Mouse (Mus musculus): ENCODE measurements around the gene Tmigd3. TPM values are rescaled to one million over a fixed set of nuclear protein-coding genes. Genes with fewer than 3 reads are reported as not detected.

Tmigd3 gene
- polyA plus RNA-seq, 1 experiment from 2014 or later: not detected

- WGBS: 42% methylated on average over 7 of the region's 7 CpGs
- ATAC-seq (replicated peaks; ENCODE audit: low FRiP score): peak; percentile 66
- no peak overlapping the region for H3K4me2 ChIP-seq
- no peaks in the 10 kb centered on the region for H3K36me3 ChIP-seq
- H3K9ac ChIP-seq: no peak overlapping the region
- H3K4me3 ChIP-seq (replicated peaks): no peak overlapping the region
- no peaks in the 10 kb centered on the region for H3K9me3 ChIP-seq (replicated peaks)
- H3K4me1 ChIP-seq: peaks cover 6% of the 10 kb centered on the region; the same call in 1 of the 2 replicates
- H3K27me3 ChIP-seq: no peaks in the 10 kb centered on the region
- H3K27ac ChIP-seq: no peak overlapping the region
Observed at GRCm38 (mm10) chr3:105927561-105928194, 57.0 kb downstream of the Tmigd3 start.

GRCm38 (mm10) chr3:105928195-105928569 is 57.5 kb downstream of the Tmigd3 start:
- ATAC-seq (replicated peaks; ENCODE audit: low FRiP score): no peak
- no peak overlapping the region for H3K27ac ChIP-seq
- no peak overlapping the region for H3K9ac ChIP-seq
- no peaks in the 10 kb centered on the region for H3K27me3 ChIP-seq
- peaks cover 6% of the 10 kb centered on the region; the same call in 1 of the 2 replicates for H3K4me1 ChIP-seq
- WGBS: 84% methylated on average over 3 of the region's 3 CpGs
- no peaks in the 10 kb centered on the region for H3K9me3 ChIP-seq (replicated peaks)
- H3K4me3 ChIP-seq (replicated peaks): no peak overlapping the region
- H3K4me2 ChIP-seq: no peak overlapping the region
- H3K36me3 ChIP-seq: no peaks in the 10 kb centered on the region

GRCm38 (mm10) chr3:105928781-105929180 is 58.1 kb downstream of the Tmigd3 start:
- no peaks in the 10 kb centered on the region for H3K9me3 ChIP-seq (replicated peaks)
- H3K27ac ChIP-seq: no peak overlapping the region
- no peaks in the 10 kb centered on the region for H3K36me3 ChIP-seq
- WGBS: 88% methylated on average over 6 of the region's 6 CpGs
- no peak overlapping the region for H3K4me2 ChIP-seq
- H3K9ac ChIP-seq: no peak overlapping the region
- ATAC-seq (replicated peaks; ENCODE audit: low FRiP score): no peak
- H3K27me3 ChIP-seq: no peaks in the 10 kb centered on the region
- no peak overlapping the region for H3K4me3 ChIP-seq (replicated peaks)
- H3K4me1 ChIP-seq: peaks cover 6% of the 10 kb centered on the region; the same call in 1 of the 2 replicates

GRCm38 (mm10) chr3:105929821-105930220 is 59.1 kb downstream of the Tmigd3 start:
- no peak for ATAC-seq (replicated peaks; ENCODE audit: low FRiP score)
- no peaks in the 10 kb centered on the region for H3K27me3 ChIP-seq
- no peak overlapping the region for H3K9ac ChIP-seq
- H3K27ac ChIP-seq: no peak overlapping the region
- H3K4me3 ChIP-seq (replicated peaks): no peak overlapping the region
- 80% methylated on average over 7 of the region's 7 CpGs for WGBS
- no peaks in the 10 kb centered on the region for H3K9me3 ChIP-seq (replicated peaks)
- H3K4me1 ChIP-seq: peaks cover 6% of the 10 kb centered on the region; the same call in 1 of the 2 replicates
- H3K4me2 ChIP-seq: no peak overlapping the region
- no peaks in the 10 kb centered on the region for H3K36me3 ChIP-seq

- H3K4me2 ChIP-seq: no peak overlapping the region
- 90% methylated on average over 2 of the region's 2 CpGs for WGBS
- H3K4me3 ChIP-seq (replicated peaks): no peak overlapping the region
- no peaks in the 10 kb centered on the region for H3K36me3 ChIP-seq
- peaks cover 6% of the 10 kb centered on the region; the same call in 1 of the 2 replicates for H3K4me1 ChIP-seq
- no peak for ATAC-seq (replicated peaks; ENCODE audit: low FRiP score)
- no peaks in the 10 kb centered on the region for H3K27me3 ChIP-seq
- H3K9me3 ChIP-seq (replicated peaks): no peaks in the 10 kb centered on the region
- no peak overlapping the region for H3K9ac ChIP-seq
- no peak overlapping the region for H3K27ac ChIP-seq
Observed at GRCm38 (mm10) chr3:105931095-105931494, 60.4 kb downstream of the Tmigd3 start.

- no peak for ATAC-seq (replicated peaks; ENCODE audit: low FRiP score)
- Histone ChIP-seq H3K27ac (no peak within 1 kb of the TSS), H3K27me3 (no peaks in the 10 kb centered on the region), H3K4me1 (peaks cover 5% of the 10 kb centered on the region; the same call in 1 of the 2 replicates), H3K9ac (no peak within 1 kb of the TSS), H3K4me2 (no peak within 1 kb of the TSS), H3K9me3 (replicated peaks) (no peaks in the 10 kb centered on the region), H3K36me3 (peaks cover 3% of the 10 kb centered on the region), H3K4me3 (replicated peaks) (no peak within 1 kb of the TSS)
- WGBS: 65% methylated on average over 8 of the region's 8 CpGs
Observed at GRCm38 (mm10) chr3:105932240-105933071, 61.8 kb downstream of the Tmigd3 start, which contains the start of gene I830077J02Rik. I830077J02Rik (minus strand) TSS chr3:105932664.

- H3K9me3 ChIP-seq (replicated peaks): no peaks in the 10 kb centered on the region
- no peak overlapping the region for H3K9ac ChIP-seq
- no peak overlapping the region for H3K27ac ChIP-seq
- ATAC-seq (replicated peaks; ENCODE audit: low FRiP score): no peak
- WGBS: 90% methylated on average over 6 of the region's 6 CpGs
- no peak overlapping the region for H3K4me3 ChIP-seq (replicated peaks)
- no peak overlapping the region for H3K4me2 ChIP-seq
- H3K27me3 ChIP-seq: no peaks in the 10 kb centered on the region
- peaks cover 7% of the 10 kb centered on the region for H3K36me3 ChIP-seq
- H3K4me1 ChIP-seq: no peaks in the 10 kb centered on the region
Observed at GRCm38 (mm10) chr3:105933926-105934325, 63.2 kb downstream of the Tmigd3 start.

- Histone ChIP-seq H3K9ac (no peak overlapping the region), H3K4me3 (replicated peaks) (no peak overlapping the region), H3K9me3 (replicated peaks) (no peaks in the 10 kb centered on the region), H3K4me1 (no peaks in the 10 kb centered on the region), H3K36me3 (peaks cover 12% of the 10 kb centered on the region), H3K27ac (no peak overlapping the region), H3K4me2 (no peak overlapping the region), H3K27me3 (no peaks in the 10 kb centered on the region)
- WGBS: 84% methylated on average over 5 of the region's 5 CpGs
- ATAC-seq (replicated peaks; ENCODE audit: low FRiP score): no peak
Observed at GRCm38 (mm10) chr3:105935033-105935432, 64.3 kb downstream of the Tmigd3 start.

- whole genome bisulfite sequencing: 92% methylated on average over 4 of the region's 4 CpGs
- Histone ChIP-seq H3K4me1 (no peaks in the 10 kb centered on the region), H3K36me3 (peaks cover 23% of the 10 kb centered on the region), H3K4me3 (replicated peaks) (no peak overlapping the region), H3K9me3 (replicated peaks) (no peaks in the 10 kb centered on the region), H3K27ac (no peak overlapping the region), H3K9ac (no peak overlapping the region), H3K4me2 (no peak overlapping the region), H3K27me3 (no peaks in the 10 kb centered on the region)
- no peak for ATAC-seq (replicated peaks; ENCODE audit: low FRiP score)
Observed at GRCm38 (mm10) chr3:105936111-105936510, 65.4 kb downstream of the Tmigd3 start.

- ATAC-seq (replicated peaks; ENCODE audit: low FRiP score): no peak
- H3K36me3 ChIP-seq: peaks cover 85% of the 10 kb centered on the region
- H3K4me3 ChIP-seq (replicated peaks): no peak overlapping the region
- no peak overlapping the region for H3K9ac ChIP-seq
- no peak overlapping the region for H3K4me2 ChIP-seq
- H3K27ac ChIP-seq: no peak overlapping the region
- H3K9me3 ChIP-seq (replicated peaks): no peaks in the 10 kb centered on the region
- H3K27me3 ChIP-seq: no peaks in the 10 kb centered on the region
- 0 out of 2 replicates have a peak, but pooled peaks cover 2% of the 10 kb centered on the region for H3K4me1 ChIP-seq
- WGBS: 93% methylated on average over 7 of the region's 7 CpGs
Observed at GRCm38 (mm10) chr3:105951348-105951747, 80.6 kb downstream of the Tmigd3 start.

GRCm38 (mm10) chr3:105957235-105957634 is 86.5 kb downstream of the Tmigd3 start:
- no peak for ATAC-seq (replicated peaks; ENCODE audit: low FRiP score)
- H3K4me2 ChIP-seq: no peak overlapping the region; the same call in 1 of the 2 replicates
- no peaks in the 10 kb centered on the region for H3K9me3 ChIP-seq (replicated peaks)
- H3K27me3 ChIP-seq: no peaks in the 10 kb centered on the region
- WGBS: 95% methylated on average over 1 of the region's 1 CpGs
- peaks cover 29% of the 10 kb centered on the region for H3K4me1 ChIP-seq
- 0 out of 2 replicates have a peak overlapping the region, but pooled peaks have one; percentile 0 for H3K4me3 ChIP-seq (replicated peaks)
- H3K27ac ChIP-seq: no peak overlapping the region
- peak overlapping the region; percentile 75 for H3K9ac ChIP-seq
- peaks cover 56% of the 10 kb centered on the region for H3K36me3 ChIP-seq

- Histone ChIP-seq H3K9me3 (replicated peaks) (no peaks in the 10 kb centered on the region), H3K4me3 (replicated peaks) (peak overlapping the region; percentile 98), H3K27me3 (no peaks in the 10 kb centered on the region), H3K9ac (peak overlapping the region; percentile 75), H3K36me3 (peaks cover 56% of the 10 kb centered on the region), H3K27ac (peak overlapping the region; percentile 90), H3K4me1 (peaks cover 29% of the 10 kb centered on the region), H3K4me2 (peak overlapping the region; percentile 65)
- WGBS: 37% methylated on average over 5 of the region's 5 CpGs
- ATAC-seq (replicated peaks; ENCODE audit: low FRiP score): no peak
Observed at GRCm38 (mm10) chr3:105958204-105958603, 87.5 kb downstream of the Tmigd3 start.
